Mouse (Mus musculus) NIH3T3 (cell line): Measurements from ENCODE around the gene Map1b.

Experiments used
- DNase-seq: peaks from one replicate; pipeline ENCODE4 v3.0.0-alpha.2; 2012; ENCODE audit warnings: low read depth

Gene Map1b

GRCm38 (mm10) chr13:99489998-99490397, 26.3 kb downstream of the Map1b start:
- peak; percentile 45 for DNase-seq

DNA sequence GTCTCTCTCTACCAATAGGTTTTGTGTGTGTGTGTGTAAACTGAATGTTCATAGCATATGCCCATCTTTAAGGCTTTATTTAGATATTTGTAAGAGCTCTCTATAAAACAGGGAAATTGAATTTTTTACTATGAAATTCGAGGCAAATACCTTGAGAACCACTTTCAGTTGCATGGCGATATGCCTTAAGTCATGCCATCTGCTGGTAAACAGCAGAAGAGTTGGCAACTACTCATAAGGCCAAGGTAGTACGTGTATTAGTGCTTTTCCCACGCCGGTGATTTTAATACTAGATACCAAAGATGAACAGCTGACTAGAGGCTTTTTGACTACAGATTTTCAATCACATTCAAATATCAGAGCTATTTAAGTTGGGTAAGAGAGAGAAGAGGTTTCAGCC, 27.2 kb downstream of the Map1b start:
- no peak for DNase-seq

GRCm38 (mm10) chr13:99485861-99486260, 30.5 kb downstream of the Map1b start:
- DNase-seq, result peak; percentile 35

- DNase-seq, result no peak
These were observed 31.0 kb downstream of the Map1b start for GRCm38 (mm10) chr13:99485331-99485733.

DNA sequence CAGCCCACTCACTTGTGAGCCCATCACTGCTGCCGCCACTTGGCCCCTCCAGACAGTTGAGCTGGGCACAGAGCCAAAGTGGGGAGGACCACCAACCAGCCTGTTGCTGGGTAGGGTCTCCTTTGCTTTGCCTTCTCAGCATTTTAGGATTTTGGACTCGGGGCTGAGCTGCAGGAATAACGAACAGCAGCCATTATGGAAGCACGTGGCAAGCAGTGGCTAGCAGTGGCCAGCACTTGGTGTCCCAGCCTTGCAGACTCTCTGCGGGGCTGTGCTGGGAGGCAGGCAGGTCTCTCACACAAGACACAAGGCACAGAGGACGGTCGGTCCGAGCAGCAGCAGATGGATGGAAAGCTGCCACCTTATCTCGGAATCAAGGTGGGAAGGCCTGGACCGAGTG, 31.4 kb downstream of the Map1b start:
- DNase-seq, result no peak

GRCm38 (mm10) chr13:99483433-99483832, 32.9 kb downstream of the Map1b start:
- DNase-seq, result peak; percentile 63

- no peak for DNase-seq
These were observed 40.9 kb downstream of the Map1b start for GRCm38 (mm10) chr13:99475488-99475887.

DNA sequence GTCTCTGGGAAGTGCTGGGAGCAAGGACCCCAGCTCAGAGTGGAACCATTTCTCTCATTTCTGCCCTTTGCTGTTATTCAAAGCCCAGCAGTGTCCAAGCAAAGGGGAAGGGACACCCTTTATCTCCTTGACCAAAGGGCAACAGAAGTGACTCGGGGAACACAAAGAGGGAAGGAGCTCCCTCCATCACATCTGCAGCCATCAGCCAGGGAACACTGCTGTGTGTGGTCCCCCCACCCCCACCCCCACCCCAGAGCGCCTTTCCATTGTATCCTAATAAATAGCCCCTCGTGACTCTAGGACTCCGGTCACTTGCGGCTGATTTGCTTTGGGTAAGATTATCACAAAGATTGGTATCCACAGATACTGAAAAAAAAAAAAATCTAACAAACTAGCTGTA, 41.3 kb downstream of the Map1b start:
- DNase-seq, result no peak

GRCm38 (mm10) chr13:99474108-99474507, 42.2 kb downstream of the Map1b start:
- peak; percentile 83 for DNase-seq

DNA sequence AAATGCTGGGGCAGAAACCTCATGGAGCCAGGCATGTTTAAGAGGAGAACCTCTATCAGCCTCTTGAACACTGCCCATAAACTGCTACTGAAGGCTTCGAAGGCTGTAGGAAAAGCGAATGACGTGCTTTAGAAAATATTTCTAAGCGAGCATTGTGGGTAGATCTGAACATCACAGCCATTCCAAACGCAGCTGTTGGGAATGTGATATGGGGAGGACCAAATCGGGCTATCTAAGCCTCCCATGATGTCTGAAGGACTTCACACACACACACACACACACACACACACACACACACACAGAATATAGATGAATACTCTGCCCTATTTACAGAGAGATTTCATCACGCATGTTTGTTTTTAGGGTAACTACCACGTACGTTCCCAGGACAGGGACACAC, 44.3 kb downstream of the Map1b start:
- DNase-seq, result no peak

GRCm38 (mm10) chr13:99470084-99470483, 46.3 kb downstream of the Map1b start:
- DNase-seq, result no peak

DNA sequence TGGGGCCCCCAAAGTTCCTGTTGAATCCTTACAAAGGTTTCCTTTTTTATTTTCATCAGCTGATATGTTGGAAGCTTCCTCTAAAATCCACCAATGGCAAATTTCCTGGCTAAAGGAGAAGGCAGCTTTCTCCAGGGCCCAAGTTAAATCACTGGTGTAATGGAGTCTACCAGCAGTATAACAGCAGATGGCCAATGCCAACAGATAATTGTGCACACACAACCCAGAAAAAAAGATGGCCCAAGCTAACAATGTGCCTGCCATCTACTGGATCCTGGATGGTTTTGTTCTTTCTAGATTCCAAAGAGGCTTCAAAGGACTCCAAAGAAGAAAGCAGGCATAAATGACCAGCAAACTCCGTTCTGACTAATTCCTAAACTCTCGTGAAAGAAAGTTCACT, 48.1 kb downstream of the Map1b start:
- no peak for DNase-seq

GRCm38 (mm10) chr13:99466811-99467315, 49.5 kb downstream of the Map1b start:
- no peak for DNase-seq

DNA sequence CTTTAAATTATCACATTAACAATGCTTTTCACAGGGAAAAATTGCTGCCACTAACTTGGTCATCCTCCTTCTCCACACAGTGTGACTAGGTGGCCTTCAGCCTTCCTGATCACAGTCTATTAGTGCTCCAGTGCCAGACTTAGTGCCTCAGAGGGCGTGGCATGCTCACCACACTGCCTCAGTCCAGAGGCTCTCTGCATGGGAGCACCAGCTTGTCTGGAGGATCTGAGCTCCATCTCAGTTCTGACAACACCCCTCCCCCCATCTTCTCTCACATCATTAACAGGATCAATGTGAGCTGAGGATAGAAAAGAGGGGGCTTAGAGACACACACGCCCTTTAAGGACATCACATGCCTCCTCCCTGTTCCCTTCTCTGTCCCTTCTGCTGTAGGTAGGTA, 50.3 kb downstream of the Map1b start:
- no peak for DNase-seq

- peak; percentile 68 for DNase-seq
These were observed 51.8 kb downstream of the Map1b start for GRCm38 (mm10) chr13:99464551-99464950.

DNA sequence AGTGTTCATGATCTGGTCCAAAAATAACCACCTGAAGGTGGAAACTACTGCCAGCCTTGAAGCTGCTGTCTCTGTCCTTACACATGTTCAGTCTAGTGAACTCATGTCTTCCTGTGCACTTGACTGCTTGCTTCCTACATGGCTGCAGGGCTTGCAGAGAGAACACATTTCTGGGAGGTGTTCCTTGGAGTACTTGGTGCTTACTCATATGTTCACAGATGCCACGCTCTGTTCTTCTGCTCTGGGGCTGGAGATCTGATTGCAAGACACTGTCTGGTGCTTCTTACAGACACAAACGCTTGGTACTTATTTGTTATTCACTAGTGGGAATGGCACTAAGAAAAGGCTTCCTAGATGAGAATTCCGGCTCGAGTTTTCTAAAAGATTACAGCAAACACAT, 54.5 kb downstream of the Map1b start:
- no peak for DNase-seq

- no peak for DNase-seq
These were observed 56.7 kb downstream of the Map1b start for GRCm38 (mm10) chr13:99459612-99460011.

DNA sequence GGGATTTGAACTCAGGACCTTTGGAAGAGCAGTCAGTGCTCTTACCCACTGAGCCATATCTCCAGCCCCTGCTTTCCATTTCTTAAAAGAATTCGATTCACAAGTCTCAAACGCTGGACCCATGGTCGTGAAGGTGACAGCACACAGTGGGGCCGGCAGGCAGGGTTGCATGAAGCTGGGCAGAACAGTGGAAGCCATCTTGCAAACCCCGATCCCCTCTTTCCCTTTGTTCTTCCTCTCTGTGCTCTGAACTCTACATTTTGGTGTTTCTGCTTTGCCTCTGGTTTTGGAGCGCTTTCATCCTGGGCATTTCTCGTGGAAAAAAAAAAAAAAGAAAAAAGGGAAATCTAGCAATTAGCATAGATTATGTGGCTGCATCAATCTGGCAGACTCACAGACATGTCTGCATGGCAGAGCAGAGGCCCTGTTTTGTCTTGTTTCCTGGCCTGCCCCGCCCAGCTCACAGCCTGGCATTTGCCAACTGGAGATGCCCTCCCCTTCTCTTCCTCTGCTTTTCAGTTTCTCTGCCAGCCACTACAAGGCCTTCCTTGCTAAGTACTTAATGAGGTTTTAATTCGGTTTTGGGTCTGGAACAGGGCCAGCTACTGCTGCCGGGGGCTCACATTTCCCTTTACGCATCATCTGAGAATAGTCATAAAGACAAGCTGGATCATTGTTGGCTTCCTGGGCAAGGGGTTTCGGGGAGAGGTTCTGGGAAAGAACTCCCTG, 57.5 kb downstream of the Map1b start:
- DNase-seq, result no peak

DNA sequence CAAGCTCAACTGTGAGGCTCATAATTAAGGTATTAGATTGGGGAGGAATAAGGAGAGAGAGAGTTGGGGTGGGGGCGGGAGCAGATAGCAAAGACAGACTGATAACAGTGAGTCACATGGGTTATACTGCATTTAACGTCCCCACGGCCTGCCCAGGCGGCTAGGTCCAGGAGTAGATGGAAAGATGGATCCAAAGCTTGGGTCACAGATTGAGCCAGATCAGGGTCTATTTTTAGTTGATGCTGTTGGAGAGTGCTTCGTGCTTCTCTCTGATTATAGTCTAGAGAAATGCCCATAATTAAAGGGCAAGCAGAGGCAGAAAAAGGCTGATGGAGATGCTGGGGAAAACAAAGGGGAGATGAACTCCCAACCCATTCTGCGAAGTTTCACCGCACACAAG, 61.4 kb downstream of the Map1b start:
- DNase-seq, result no peak

GRCm38 (mm10) chr13:99452444-99452843, 63.9 kb downstream of the Map1b start:
- DNase-seq, result no peak

DNA sequence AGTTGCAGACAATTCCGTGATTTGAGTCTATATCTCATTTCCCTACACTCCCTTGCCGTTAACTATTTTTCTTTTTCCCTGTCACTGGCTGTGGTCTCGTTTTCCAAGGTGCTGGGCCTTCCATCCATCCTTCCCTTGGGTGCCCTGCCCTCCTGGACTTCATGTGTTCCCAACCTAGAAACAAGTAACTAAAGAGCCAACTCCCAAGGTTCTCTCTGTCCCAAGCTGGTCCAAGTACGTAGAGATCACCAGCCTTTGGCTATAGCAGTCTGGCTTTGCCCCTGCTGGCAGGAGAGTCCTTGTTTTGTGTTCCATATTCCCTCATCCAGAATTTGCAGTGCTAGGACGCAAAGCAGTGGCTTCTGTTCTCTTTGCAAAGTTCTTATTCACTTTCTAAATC, 65.1 kb downstream of the Map1b start:
- no peak for DNase-seq

DNA sequence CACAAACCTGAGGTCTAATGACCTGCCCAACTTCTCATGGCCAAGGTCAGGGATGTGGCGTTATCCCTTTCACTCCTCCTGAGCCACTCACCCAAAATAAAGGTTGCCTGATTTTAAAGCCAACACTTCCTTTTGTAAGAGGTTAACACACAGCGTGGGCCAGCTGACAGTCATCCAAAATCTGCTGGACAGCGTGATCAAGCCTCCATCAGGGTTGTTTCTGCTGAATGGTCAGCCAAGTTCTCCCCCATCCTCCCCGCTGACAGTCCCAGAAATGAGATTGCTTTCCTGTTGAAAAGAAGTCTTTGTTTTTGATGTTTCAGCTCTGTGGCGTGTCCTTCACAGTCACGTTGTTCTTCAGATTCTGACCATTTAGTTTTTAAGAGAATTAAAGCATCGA, 65.6 kb downstream of the Map1b start:
- peak; percentile 37 for DNase-seq

- DNase-seq, result no peak
These were observed 66.8 kb downstream of the Map1b start for GRCm38 (mm10) chr13:99449547-99449946.

- no peak for DNase-seq
These were observed 68.1 kb downstream of the Map1b start for GRCm38 (mm10) chr13:99448278-99448677.
